Mouse (Mus musculus) embryonic fibroblast, embryonic 13.5 days (primary cell): ENCODE results near the gene Hbb-bt. TPM values are rescaled to one million over a fixed set of nuclear protein-coding genes. Genes with fewer than 3 reads are reported as not detected.
"Not testable (repeated sequence)": the region's sequence is repeated elsewhere in the genome, so short reads cannot be mapped to it uniquely, and the experiment has no call there.

Experiments used
- H3K27ac ChIP-seq: 2 replicates; pipeline ENCODE4 v1.5.1; 2012; ENCODE audit warnings: low read length, control low read depth, inconsistent platforms; ENCODE audit not compliant: insufficient read depth
- H3K4me1 ChIP-seq: 2 replicates; pipeline ENCODE4 v1.6.1; 2011; ENCODE audit warnings: low read length; ENCODE audit not compliant: control insufficient read depth, insufficient read depth
- H3K4me3 ChIP-seq: 2 replicates; pipeline ENCODE4 v1.5.1; 2011; ENCODE audit warnings: mild to moderate bottlenecking, control low read depth, low read length; ENCODE audit not compliant: insufficient read depth
- CTCF ChIP-seq: IDR thresholded peaks from 2 replicates; pipeline ENCODE4 v1.5.1; 2011; ENCODE audit warnings: mild to moderate bottlenecking, control low read depth, low read length, moderate library complexity, borderline replicate concordance; ENCODE audit not compliant: insufficient read depth
- POLR2A ChIP-seq: IDR thresholded peaks from 2 replicates; pipeline ENCODE4 v1.6.1; 2011; ENCODE audit warnings: low read depth, mild to moderate bottlenecking, control low read depth, low read length, moderate library complexity
- polyA plus RNA-seq: library from polyadenylated mRNA; stranded (reverse); fragments of >200 nt; gene quantifications from 2 replicates; pipeline ENCODE4 v1.2.4, GENCODE M21; 2011; ENCODE audit warnings: low read depth; ENCODE audit not compliant: missing spikeins, insufficient read length

The Hbb-bt gene
- not detected in 2 replicates for polyA plus RNA-seq

DNA sequence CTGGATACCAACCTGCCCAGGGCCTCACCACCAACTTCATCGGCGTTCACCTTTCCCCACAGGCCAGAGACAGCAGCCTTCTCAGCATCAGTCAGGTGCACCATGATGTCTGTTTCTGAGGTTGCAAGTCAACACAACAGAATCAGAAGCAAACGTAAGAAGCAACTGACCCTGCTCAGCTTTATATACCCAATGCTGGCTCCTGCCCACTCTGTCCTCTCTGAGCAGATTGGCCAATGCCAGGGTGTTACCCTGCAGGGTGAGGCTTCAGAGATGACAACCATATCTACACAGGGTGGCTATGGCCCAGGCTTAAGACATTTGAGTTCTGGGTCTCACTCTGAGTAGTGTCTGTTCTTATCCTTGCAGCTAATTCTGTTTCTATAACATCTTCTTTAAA, at the start of gene Hbb-bt:
Hbb-bt (minus strand) TSS at position 231 of the 400 bp plus-strand sequence.
- Histone ChIP-seq H3K4me1 (no peaks in the 10 kb centered on the region), H3K27ac (no peak within 1 kb of the TSS), H3K4me3 (no peak within 1 kb of the TSS)
- TF ChIP-seq POLR2A (no peak), CTCF (no peak)

DNA sequence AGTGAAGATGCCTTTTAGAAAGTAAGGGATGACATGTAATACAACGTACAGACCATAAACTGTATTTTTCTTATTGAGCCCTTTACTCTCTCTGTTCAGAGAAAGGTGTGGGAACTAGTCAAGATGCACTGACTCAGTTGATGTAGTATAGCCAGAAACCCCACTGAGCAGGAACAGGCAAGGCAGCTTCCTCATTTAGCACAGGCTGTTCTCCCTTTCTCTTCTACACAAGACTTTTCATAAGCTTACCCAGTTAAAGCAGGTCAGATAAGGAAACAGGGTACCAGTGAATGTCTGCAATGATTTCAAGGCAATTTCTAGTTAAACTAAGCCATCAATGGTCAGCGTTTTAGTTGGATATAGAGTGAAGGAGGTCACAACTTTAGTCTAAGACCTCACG, 47.7 kb upstream of the Hbb-bt start:
- TF ChIP-seq POLR2A (no peak), CTCF (no peak)
- Histone ChIP-seq H3K27ac (no peak overlapping the region), H3K4me1 (no peaks in the 10 kb centered on the region), H3K4me3 (no peak overlapping the region)

DNA sequence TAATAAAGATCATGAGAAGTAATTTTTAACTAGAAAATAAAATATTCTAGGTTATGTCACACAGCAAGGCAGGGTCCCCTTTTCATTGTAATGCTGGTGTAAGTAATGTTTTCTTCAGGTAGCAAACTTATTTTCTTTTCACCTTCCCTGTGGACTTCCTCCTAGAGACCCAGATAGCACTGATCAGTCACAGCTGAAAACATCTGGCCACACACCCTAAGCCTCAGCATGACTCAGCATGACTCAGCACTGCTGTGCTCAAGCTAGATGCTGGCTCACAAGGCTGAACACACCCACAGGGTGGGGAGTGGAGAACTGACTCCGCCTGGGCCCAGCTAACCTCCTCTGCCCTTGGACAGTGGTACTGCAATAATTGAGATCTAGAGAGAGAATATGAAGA, 47.1 kb upstream of the Hbb-bt start:
- TF ChIP-seq POLR2A = no peak
- no peak for TF ChIP-seq CTCF
- Histone ChIP-seq H3K27ac (no peak overlapping the region), H3K4me1 (no peaks in the 10 kb centered on the region), H3K4me3 (no peak overlapping the region)

DNA sequence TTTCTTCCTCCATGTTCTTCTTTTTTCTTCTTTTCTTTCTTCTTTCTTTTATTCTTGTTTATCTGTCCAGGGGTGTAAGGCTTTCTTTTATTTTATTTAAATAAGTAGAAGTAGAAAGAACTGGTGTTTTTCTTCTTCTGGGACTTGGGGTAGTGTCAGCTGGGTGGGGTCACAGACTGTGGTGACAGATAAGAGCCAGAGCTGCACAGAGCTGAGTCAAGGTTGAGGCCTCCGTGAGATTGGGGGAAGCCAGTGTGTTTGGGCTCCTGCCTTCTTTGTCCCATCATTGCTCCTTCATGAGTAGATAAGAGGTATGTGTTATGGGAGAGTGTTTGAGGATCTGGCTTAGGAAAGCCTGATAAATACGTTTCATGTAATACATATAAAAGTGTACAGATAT, 45.3 kb upstream of the Hbb-bt start:
- Histone ChIP-seq H3K4me3 (no peak overlapping the region), H3K27ac (no peak overlapping the region), H3K4me1 (no peaks in the 10 kb centered on the region)
- no peak for TF ChIP-seq POLR2A
- TF ChIP-seq CTCF = no peak

DNA sequence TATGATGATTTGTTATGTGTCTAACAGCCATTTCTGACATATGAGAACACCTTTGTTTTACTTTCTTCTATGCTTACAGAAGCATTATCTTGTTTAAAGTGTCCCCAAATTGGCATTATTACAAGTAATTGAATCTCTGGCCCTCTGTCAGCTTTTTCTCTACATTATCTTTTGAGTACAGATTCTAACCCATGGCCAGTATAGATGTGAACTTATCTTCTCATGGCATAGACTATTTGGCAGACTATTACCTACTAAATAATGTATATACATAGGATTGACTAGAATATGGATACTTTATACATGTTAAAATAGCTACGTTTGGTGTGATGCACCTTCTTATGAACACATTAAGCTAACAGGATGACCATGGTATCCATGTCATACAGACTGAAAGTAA, 40.9 kb upstream of the Hbb-bt start:
- Histone ChIP-seq H3K27ac (no peak overlapping the region), H3K4me1 (no peaks in the 10 kb centered on the region), H3K4me3 (no peak overlapping the region)
- TF ChIP-seq CTCF = no peak
- TF ChIP-seq POLR2A = no peak

DNA sequence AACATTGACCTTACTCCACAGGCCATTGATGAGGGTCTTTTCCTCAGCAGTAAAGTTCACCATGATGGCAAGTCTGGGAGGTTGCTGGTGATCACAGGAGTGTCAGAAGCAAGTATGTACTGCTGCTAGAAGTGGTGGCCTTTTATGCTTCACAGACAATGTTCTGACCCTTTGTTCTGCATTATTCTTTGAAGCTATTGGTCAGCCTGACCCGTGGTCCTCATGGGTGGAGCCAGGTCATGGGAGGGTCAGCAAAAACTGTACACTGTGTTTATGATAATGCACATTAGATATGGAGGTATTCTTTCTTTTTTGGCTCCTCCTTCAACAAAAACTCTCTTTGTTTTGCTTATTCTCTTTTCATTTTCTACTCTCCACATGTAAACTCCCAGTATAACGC, 39.3 kb upstream of the Hbb-bt start, which contains the start of gene Hbb-y:
Hbb-y (minus strand) TSS at position 127 of the 400 bp plus-strand sequence.
- H3K4me1 ChIP-seq = no peaks in the 10 kb centered on the region
- TF ChIP-seq CTCF (no peak), POLR2A (no peak)
- no peak within 1 kb of the TSS for H3K4me3 ChIP-seq
- no peak within 1 kb of the TSS for H3K27ac ChIP-seq

DNA sequence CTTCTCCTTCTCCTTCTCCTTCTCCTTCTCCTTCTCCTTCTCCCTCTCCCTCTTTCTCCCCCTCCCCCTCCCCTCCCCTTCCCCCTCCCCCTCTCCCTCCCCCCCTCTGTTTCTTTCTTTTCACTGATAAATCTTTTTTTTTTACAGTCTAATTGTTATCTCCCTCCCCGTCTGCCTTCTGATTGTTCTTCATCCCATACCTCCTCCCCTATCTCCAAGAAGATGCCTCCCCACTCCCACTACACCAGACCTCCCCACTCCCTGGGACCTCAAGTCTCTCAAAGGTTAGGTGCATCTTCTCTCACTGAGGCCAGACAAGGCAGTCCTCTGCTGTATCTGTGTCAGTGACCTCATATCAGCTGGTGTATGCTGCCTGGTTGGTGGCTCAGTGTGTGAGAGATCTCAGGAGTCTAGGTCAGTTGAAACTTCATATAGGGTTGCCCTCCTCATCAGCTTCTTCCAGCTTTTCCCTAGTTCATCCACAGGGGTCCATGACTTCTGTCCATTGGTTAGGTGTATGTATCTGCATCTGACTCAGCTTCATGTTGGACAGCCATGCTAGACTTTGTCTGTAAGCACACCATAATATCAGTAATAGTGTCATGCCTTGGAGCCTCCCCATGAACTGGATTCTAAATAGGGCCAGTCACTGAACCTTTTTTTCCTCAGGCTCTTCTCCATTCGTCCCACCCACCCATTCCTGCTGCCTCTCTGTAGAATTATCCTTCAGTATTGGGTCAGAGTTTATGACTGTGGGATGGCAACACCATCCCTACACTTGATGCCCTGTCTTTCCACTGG, 30.9 kb upstream of the Hbb-bt start:
- H3K4me3 ChIP-seq = no peak overlapping the region
- H3K4me1 ChIP-seq = no peaks in the 10 kb centered on the region
- no peak for TF ChIP-seq CTCF
- TF ChIP-seq POLR2A = no peak
- H3K27ac ChIP-seq = no peak overlapping the region

DNA sequence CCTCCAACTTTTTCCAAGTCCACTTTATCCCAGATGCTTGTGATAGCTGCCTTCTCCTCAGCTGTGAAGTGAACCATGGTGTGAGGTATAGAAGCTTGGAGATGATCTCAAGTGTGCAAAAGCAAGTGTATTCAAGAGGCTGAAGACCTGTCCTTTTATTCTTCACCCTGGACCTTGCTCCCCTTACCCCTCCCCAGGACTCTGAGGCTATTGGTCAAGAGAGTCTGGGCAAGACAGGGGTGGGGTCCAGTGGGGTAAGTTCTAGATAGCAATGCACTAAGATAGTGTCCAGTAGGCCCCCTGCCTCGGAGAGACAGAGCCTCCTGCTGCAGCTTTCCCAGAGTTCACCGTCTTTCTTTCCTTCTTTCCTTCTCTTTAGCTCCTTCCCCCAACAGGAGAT, 29.2 kb upstream of the Hbb-bt start, which contains the start of gene Hbb-bh1:
Hbb-bh1 (minus strand) TSS at position 131 of the 400 bp plus-strand sequence.
- no peak within 1 kb of the TSS for H3K27ac ChIP-seq
- H3K4me1 ChIP-seq = no peaks in the 10 kb centered on the region
- H3K4me3 ChIP-seq = no peak within 1 kb of the TSS
- TF ChIP-seq POLR2A = no peak
- TF ChIP-seq CTCF = no peak

DNA sequence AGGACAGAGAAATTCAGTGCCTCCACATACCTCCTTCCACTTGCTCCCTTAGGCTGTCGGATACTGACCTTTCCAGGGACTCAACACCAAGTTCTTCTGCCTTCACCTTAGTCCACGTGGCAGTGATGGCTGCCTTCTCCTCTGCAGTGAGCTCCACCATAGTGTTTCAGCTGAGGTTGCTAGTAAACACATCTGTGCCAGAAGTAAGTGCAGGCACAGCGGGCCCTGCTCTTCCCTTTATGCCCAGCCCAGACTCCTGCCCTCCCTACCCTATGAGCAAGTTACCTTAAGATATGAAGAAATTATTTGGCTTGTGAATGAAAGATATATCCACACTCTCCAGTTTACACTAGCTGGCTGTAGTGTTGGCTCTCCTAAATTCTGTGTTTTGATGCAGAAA, 26.5 kb upstream of the Hbb-bt start, which contains the start of gene Hbb-bh2:
Hbb-bh2 (minus strand) TSS at position 253 of the 400 bp plus-strand sequence.
- TF ChIP-seq POLR2A = no peak
- TF ChIP-seq CTCF = no peak
- Histone ChIP-seq H3K27ac (no peak within 1 kb of the TSS), H3K4me3 (no peak within 1 kb of the TSS), H3K4me1 (no peaks in the 10 kb centered on the region)

DNA sequence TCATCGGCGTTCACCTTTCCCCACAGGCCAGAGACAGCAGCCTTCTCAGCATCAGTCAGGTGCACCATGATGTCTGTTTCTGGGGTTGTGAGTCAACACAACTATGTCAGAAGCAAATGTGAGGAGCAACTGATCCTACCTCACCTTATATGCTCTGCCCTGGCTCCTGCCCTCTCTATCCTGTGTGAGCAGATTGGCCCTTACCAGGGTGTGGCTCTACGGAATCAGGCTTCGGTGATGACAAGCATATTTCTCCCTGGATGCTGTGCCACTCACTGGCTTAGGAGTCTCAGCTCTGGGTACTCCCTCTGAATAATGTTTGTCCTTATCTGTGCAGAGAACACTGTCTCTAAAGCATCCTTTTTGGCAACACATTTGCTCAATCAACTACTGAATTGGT, 14.0 kb upstream of the Hbb-bt start, which contains the start of gene Hbb-bs:
Hbb-bs (minus strand) TSS at position 289 of the 400 bp plus-strand sequence.
- Histone ChIP-seq H3K27ac (no peak within 1 kb of the TSS), H3K4me1 (no peaks in the 10 kb centered on the region), H3K4me3 (no peak within 1 kb of the TSS)
- TF ChIP-seq CTCF (no peak), POLR2A (no peak)

DNA sequence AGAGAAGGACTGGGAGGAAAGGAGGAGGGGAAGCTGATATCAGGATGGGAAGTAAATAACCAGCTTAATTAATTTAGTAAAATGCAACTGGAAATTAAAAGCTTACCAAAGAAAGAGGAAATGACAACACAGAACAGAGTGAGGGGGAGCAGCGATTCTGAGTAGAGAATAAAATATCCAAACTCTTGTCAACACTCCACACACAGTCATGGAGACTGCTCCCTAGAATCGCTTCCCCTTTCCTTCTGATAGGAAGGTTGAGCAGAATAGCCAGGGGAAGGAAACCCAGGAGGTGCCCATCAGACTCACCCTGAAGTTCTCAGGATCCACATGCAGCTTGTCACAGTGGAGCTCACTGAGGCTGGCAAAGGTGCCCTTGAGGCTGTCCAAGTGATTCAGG, 13.3 kb upstream of the Hbb-bt start:
- H3K4me1 ChIP-seq, H3K4me3 ChIP-seq: not testable (repeated sequence)

More for the DNA sequence above, 13.3 kb upstream of the Hbb-bt start:
- not testable (repeated sequence) for H3K27ac ChIP-seq
